Mouse (Mus musculus) naive thymus-derived CD4-positive, alpha-beta T cell, adult 2 months (primary cell): ENCODE results near the gene Sept9.

Source experiments
- DNase-seq: peaks from one replicate; pipeline ENCODE4 v3.0.0-alpha.2; 2011; ENCODE audit warnings: low read depth

Gene Sept9

GRCm38 (mm10) chr11:117408442-117409031, 209.1 kb downstream of the Sept9 start:
- no peak for DNase-seq

DNA sequence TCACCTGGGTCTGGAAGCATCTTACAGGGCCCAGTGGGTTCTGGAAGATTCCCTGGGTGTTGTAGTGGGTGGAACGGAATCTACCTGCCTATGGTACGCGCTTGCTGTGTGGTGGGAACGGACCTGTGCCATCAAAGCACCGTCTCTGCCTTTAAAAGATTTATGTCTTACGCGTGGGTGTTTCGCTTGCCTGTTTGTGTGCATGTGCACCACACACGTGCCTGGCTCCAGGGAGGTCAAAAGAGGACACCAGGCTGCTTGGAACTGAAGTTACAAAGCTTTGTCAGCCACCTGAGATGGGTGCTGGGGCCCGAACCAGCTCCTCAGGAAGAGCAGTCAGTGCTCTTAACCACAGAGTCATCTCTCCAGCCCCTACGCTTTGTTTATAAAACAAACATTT, 209.9 kb downstream of the Sept9 start:
- no peak for DNase-seq

- DNase-seq = no peak
Observed at GRCm38 (mm10) chr11:117410059-117410458, 210.6 kb downstream of the Sept9 start.

DNA sequence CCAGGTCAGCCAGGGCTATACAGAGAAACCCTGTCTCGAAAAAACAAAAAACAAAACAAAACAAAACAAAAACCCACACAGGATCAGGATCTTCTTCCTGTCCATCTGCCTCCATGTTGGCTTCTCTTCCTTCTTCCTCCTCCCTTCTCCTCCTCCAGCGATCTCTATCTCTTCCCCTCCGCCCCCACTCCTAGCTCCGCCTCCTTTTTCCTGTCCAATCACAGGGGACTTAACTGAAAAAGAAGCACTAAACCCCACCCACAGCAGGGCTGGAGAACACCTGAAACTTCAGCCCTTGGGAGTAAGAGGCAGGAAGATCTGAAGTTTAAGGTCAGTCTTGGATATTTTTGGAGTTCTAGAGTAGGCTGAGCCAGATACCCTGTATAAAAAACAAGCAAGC, 212.2 kb downstream of the Sept9 start:
- no peak for DNase-seq
